Mouse (Mus musculus) frontal cortex, postnatal 14 days (tissue): Measurements from ENCODE around the gene Invs.

Experiments used
- DNase-seq, 2 experiments: peaks; one replicate each; pipeline ENCODE4 v3.0.0; 2022; ENCODE audit warnings: low spot score in 2 of 2

Gene Invs

GRCm38 (mm10) chr4:48279498-48280134 lies at the start of gene Invs, which contains the start of gene Erp44:
Gene Invs (plus strand): TSS chr4:48279760.
Gene Erp44 (minus strand): TSS chr4:48279558.
- peak; percentile 93 to 94 for DNase-seq

GRCm38 (mm10) chr4:48236721-48237120 lies 42.8 kb upstream of the Invs start:
- DNase-seq, result no peak

- no peak for DNase-seq
Measured at GRCm38 (mm10) chr4:48239046-48239445, 40.5 kb upstream of the Invs start.

- DNase-seq, result no peak
Measured at GRCm38 (mm10) chr4:48242482-48242881, 37.1 kb upstream of the Invs start.

GRCm38 (mm10) chr4:48243737-48244136 lies 35.8 kb upstream of the Invs start:
- DNase-seq, result no peak

GRCm38 (mm10) chr4:48244280-48244679 lies 35.3 kb upstream of the Invs start:
- DNase-seq, result no peak

- DNase-seq, result no peak
Measured at GRCm38 (mm10) chr4:48253266-48253665, 26.3 kb upstream of the Invs start.

GRCm38 (mm10) chr4:48258045-48258444 lies 21.5 kb upstream of the Invs start:
- DNase-seq, result no peak

- DNase-seq, result no peak
Measured at GRCm38 (mm10) chr4:48267683-48268082, 11.9 kb upstream of the Invs start.

- DNase-seq, result no peak
Measured at GRCm38 (mm10) chr4:48268127-48268526, 11.4 kb upstream of the Invs start.

- no peak for DNase-seq
Measured at GRCm38 (mm10) chr4:48270532-48270931, 9.0 kb upstream of the Invs start.

- no peak for DNase-seq
Measured at GRCm38 (mm10) chr4:48271838-48272237, 7.7 kb upstream of the Invs start.

- DNase-seq, result no peak
Measured at GRCm38 (mm10) chr4:48273119-48273829, 6.3 kb upstream of the Invs start.

GRCm38 (mm10) chr4:48275736-48276135 lies 3.8 kb upstream of the Invs start:
- DNase-seq, result no peak

GRCm38 (mm10) chr4:48277011-48277410 lies 2.5 kb upstream of the Invs start:
- DNase-seq, result no peak

GRCm38 (mm10) chr4:48278757-48279497 lies 633 bp upstream of the Invs start:
- DNase-seq, result peak in 1 of 2 experiments; percentile 19

- DNase-seq, result no peak
Measured at GRCm38 (mm10) chr4:48281121-48281520, 1.6 kb downstream of the Invs start.

- peak in 1 of 2 experiments; percentile 20 for DNase-seq
Measured at GRCm38 (mm10) chr4:48287086-48287757, 7.7 kb downstream of the Invs start.

- DNase-seq, result no peak
Measured at GRCm38 (mm10) chr4:48314814-48315213, 35.3 kb downstream of the Invs start.

GRCm38 (mm10) chr4:48316036-48316435 lies 36.5 kb downstream of the Invs start:
- DNase-seq, result no peak

- DNase-seq, result no peak
Measured at GRCm38 (mm10) chr4:48321276-48321675, 41.7 kb downstream of the Invs start.

- DNase-seq, result no peak
Measured at GRCm38 (mm10) chr4:48322095-48322494, 42.5 kb downstream of the Invs start.
